Mouse (Mus musculus): ENCODE measurements around the gene Zfp282. TPM values are rescaled to one million over a fixed set of nuclear protein-coding genes. Genes with fewer than 3 reads are reported as not detected.

Gene Zfp282
- polyA plus RNA-seq (2012; rRNA removed) (20.2 and 20.8 TPM in 2 replicates), polyA plus RNA-seq (2014; fragmentation: Nextera tagmentation; extraction: Ambion mirVana) (19.7 and 22.2 TPM in 2 replicates)

GRCm38 (mm10) chr6:47877058-47877457 lies at the start of gene Zfp282:
TSS of gene Zfp282 (plus strand) at chr6:47877204.
- peak within 1 kb of the TSS; percentile 90 for H3K9ac ChIP-seq (ENCODE audit: low read depth, low read length, severe bottlenecking)

GRCm38 (mm10) chr6:47827462-47827861 lies 49.5 kb upstream of the Zfp282 start:
- peaks cover 17% of the 10 kb centered on the region for H3K36me3 ChIP-seq (ENCODE audit: control insufficient read depth, insufficient read depth, low read length)
- ATAC-seq (ENCODE audit: low FRiP score, low read depth) (no peak), DNase-seq (ENCODE audit: low spot score) (no peak)
- H3K4me1 ChIP-seq (ENCODE audit: control insufficient read depth, insufficient read depth, low read length) = peaks cover 8% of the 10 kb centered on the region; the same call in 1 of the 2 replicates
- no peaks in the 10 kb centered on the region for H3K27me3 ChIP-seq (ENCODE audit: control insufficient read depth, insufficient read depth, low read length)
- H3K27ac ChIP-seq (replicated peaks; ENCODE audit: low read depth, low read length) = no peak overlapping the region
- H3K9ac ChIP-seq (ENCODE audit: low read depth, low read length, severe bottlenecking) = no peak overlapping the region
- 97% methylated on average over 4 of the region's 4 CpGs for WGBS
- no peak overlapping the region for H3K4me3 ChIP-seq (replicated peaks; ENCODE audit: low read length)
- no peak overlapping the region for H3K4me2 ChIP-seq (replicated peaks; ENCODE audit: low read depth, low read length, severe bottlenecking)
- no peaks in the 10 kb centered on the region for H3K9me3 ChIP-seq (ENCODE audit: control insufficient read depth, low read length)
- TF ChIP-seq POLR2A (IDR thresholded peaks at IDR 0.05; ENCODE audit: borderline replicate concordance, extremely low read depth, insufficient read depth, insufficient read length) = no peak

More at GRCm38 (mm10) chr6:47877058-47877457, at the start of gene Zfp282:
- H3K9me3 ChIP-seq (ENCODE audit: control insufficient read depth, low read length) = no peaks in the 10 kb centered on the region
- H3K4me2 ChIP-seq (replicated peaks; ENCODE audit: low read depth, low read length, severe bottlenecking) = peak within 1 kb of the TSS; percentile 93
- H3K4me1 ChIP-seq (ENCODE audit: control insufficient read depth, insufficient read depth, low read length) = peaks cover 11% of the 10 kb centered on the region
- ATAC-seq (ENCODE audit: low FRiP score, low read depth) (no peak), DNase-seq (ENCODE audit: low spot score) (no peak)
- H3K27ac ChIP-seq (replicated peaks; ENCODE audit: low read depth, low read length) = peak within 1 kb of the TSS; percentile 94
- H3K27me3 ChIP-seq (ENCODE audit: control insufficient read depth, insufficient read depth, low read length) = no peaks in the 10 kb centered on the region
- TF ChIP-seq POLR2A (IDR thresholded peaks at IDR 0.05; ENCODE audit: borderline replicate concordance, extremely low read depth, insufficient read depth, insufficient read length) = no peak
- WGBS = 6% methylated on average over 9 of the region's 9 CpGs
- H3K36me3 ChIP-seq (ENCODE audit: control insufficient read depth, insufficient read depth, low read length) = peaks cover 28% of the 10 kb centered on the region
- peak within 1 kb of the TSS; percentile 87 for H3K4me3 ChIP-seq (replicated peaks; ENCODE audit: low read length)

- Histone ChIP-seq H3K4me1 (ENCODE audit: control insufficient read depth, insufficient read depth, low read length) (peaks cover 8% of the 10 kb centered on the region; the same call in 1 of the 2 replicates), H3K4me2 (replicated peaks; ENCODE audit: low read depth, low read length, severe bottlenecking) (peak overlapping the region; percentile 55; the same call in 1 of the 2 replicates), H3K27ac (replicated peaks; ENCODE audit: low read depth, low read length) (no peak overlapping the region), H3K36me3 (ENCODE audit: control insufficient read depth, insufficient read depth, low read length) (peaks cover 5% of the 10 kb centered on the region; the same call in 1 of the 2 replicates), H3K4me3 (replicated peaks; ENCODE audit: low read length) (0 out of 2 replicates have a peak overlapping the region, but pooled peaks have one; percentile 82), H3K27me3 (ENCODE audit: control insufficient read depth, insufficient read depth, low read length) (no peaks in the 10 kb centered on the region), H3K9ac (ENCODE audit: low read depth, low read length, severe bottlenecking) (no peak overlapping the region), H3K9me3 (ENCODE audit: control insufficient read depth, low read length) (no peaks in the 10 kb centered on the region)
- DNase-seq (ENCODE audit: low spot score) (peak; percentile 44), ATAC-seq (ENCODE audit: low FRiP score, low read depth) (no peak)
- no peak for TF ChIP-seq POLR2A (IDR thresholded peaks at IDR 0.05; ENCODE audit: borderline replicate concordance, extremely low read depth, insufficient read depth, insufficient read length)
- 26% methylated on average over 1 of the region's 1 CpGs for WGBS
These were observed 48.1 kb upstream of the Zfp282 start for GRCm38 (mm10) chr6:47828950-47829349.

- 2% methylated on average over 43 of the region's 64 CpGs for WGBS
- Histone ChIP-seq H3K9me3 (ENCODE audit: control insufficient read depth, low read length) (no peaks in the 10 kb centered on the region), H3K36me3 (ENCODE audit: control insufficient read depth, insufficient read depth, low read length) (no peaks in the 10 kb centered on the region), H3K9ac (ENCODE audit: low read depth, low read length, severe bottlenecking) (peak within 1 kb of the TSS; percentile 88), H3K4me2 (replicated peaks; ENCODE audit: low read depth, low read length, severe bottlenecking) (peak within 1 kb of the TSS; percentile 55), H3K27ac (replicated peaks; ENCODE audit: low read depth, low read length) (peak within 1 kb of the TSS; percentile 74), H3K27me3 (ENCODE audit: control insufficient read depth, insufficient read depth, low read length) (no peaks in the 10 kb centered on the region), H3K4me1 (ENCODE audit: control insufficient read depth, insufficient read depth, low read length) (peaks cover 8% of the 10 kb centered on the region; the same call in 1 of the 2 replicates), H3K4me3 (replicated peaks; ENCODE audit: low read length) (peak within 1 kb of the TSS; percentile 82)
- peak; percentile 86 for DNase-seq (ENCODE audit: low spot score)
- peak; percentile 92 for ATAC-seq (ENCODE audit: low FRiP score, low read depth)
- peak; percentile 30; the same call in 1 of the 2 replicates for TF ChIP-seq POLR2A (IDR thresholded peaks at IDR 0.05; ENCODE audit: borderline replicate concordance, extremely low read depth, insufficient read depth, insufficient read length)
These were observed 46.6 kb upstream of the Zfp282 start, which contains the start of gene Zfp786 for GRCm38 (mm10) chr6:47830104-47831078. TSS of gene Zfp786 (minus strand) at chr6:47830867.

GRCm38 (mm10) chr6:47832220-47832619 lies 44.8 kb upstream of the Zfp282 start:
- Histone ChIP-seq H3K4me1 (ENCODE audit: control insufficient read depth, insufficient read depth, low read length) (peaks cover 11% of the 10 kb centered on the region; the same call in 1 of the 2 replicates), H3K9me3 (ENCODE audit: control insufficient read depth, low read length) (no peaks in the 10 kb centered on the region), H3K9ac (ENCODE audit: low read depth, low read length, severe bottlenecking) (no peak overlapping the region), H3K27me3 (ENCODE audit: control insufficient read depth, insufficient read depth, low read length) (no peaks in the 10 kb centered on the region), H3K4me3 (replicated peaks; ENCODE audit: low read length) (no peak overlapping the region), H3K27ac (replicated peaks; ENCODE audit: low read depth, low read length) (no peak overlapping the region), H3K4me2 (replicated peaks; ENCODE audit: low read depth, low read length, severe bottlenecking) (no peak overlapping the region), H3K36me3 (ENCODE audit: control insufficient read depth, insufficient read depth, low read length) (no peaks in the 10 kb centered on the region)
- 72% methylated on average over 1 of the region's 1 CpGs for WGBS
- no peak for TF ChIP-seq POLR2A (IDR thresholded peaks at IDR 0.05; ENCODE audit: borderline replicate concordance, extremely low read depth, insufficient read depth, insufficient read length)
- ATAC-seq (ENCODE audit: low FRiP score, low read depth) = no peak
- DNase-seq (ENCODE audit: low spot score) = no peak

Measured in limb, embryonic 14.5 days (tissue).